Mouse (Mus musculus) kidney, adult 2 months (tissue): ENCODE measurements around the gene Qpct. TPM values are rescaled to one million over a fixed set of nuclear protein-coding genes. Genes with fewer than 3 reads are reported as not detected.
"Not testable (repeated sequence)": the region's sequence is repeated elsewhere in the genome, so short reads cannot be mapped to it uniquely, and the experiment has no call there.

ENCODE experiments used
- DNase-seq: peaks from one replicate; pipeline ENCODE4 v3.0.0; 2021
- H3K27ac ChIP-seq: fragments of 200-500 bp; 2 replicates; pipeline ENCODE4 v1.5.1; 2012; ENCODE audit warnings: low read depth, low read length, control low read depth, inconsistent platforms; ENCODE audit not compliant: insufficient read depth
- H3K27me3 ChIP-seq: fragments of 200-500 bp; replicated peaks from 2 replicates; pipeline ENCODE4 v1.6.1; 2012; ENCODE audit warnings: mild to moderate bottlenecking, moderate library complexity, low read length, inconsistent platforms; ENCODE audit not compliant: control insufficient read depth, insufficient read depth
- H3K36me3 ChIP-seq: fragments of 200-500 bp; 2 replicates; pipeline ENCODE4 v1.6.1; 2012; ENCODE audit warnings: mild to moderate bottlenecking, moderate library complexity, low read length, inconsistent platforms; ENCODE audit not compliant: control insufficient read depth, insufficient read depth
- H3K4me1 ChIP-seq: fragments of 200-500 bp; 2 replicates; pipeline ENCODE4 v1.6.1; 2011; ENCODE audit warnings: low read length; ENCODE audit not compliant: control insufficient read depth, insufficient read depth
- H3K4me3 ChIP-seq: fragments of 200-500 bp; 2 replicates; pipeline ENCODE4 v1.5.1; 2011; ENCODE audit warnings: mild to moderate bottlenecking, low read depth, low read length, control low read depth; ENCODE audit not compliant: insufficient read depth
- CTCF ChIP-seq: fragments of 200-500 bp; conservative IDR thresholded peaks from 2 replicates; pipeline ENCODE4 v1.5.1; 2011; ENCODE audit warnings: low read depth, mild to moderate bottlenecking, control low read depth, low read length, moderate library complexity, mixed read lengths; ENCODE audit not compliant: insufficient read depth, insufficient read length
- POLR2A ChIP-seq: fragments of 200-500 bp; IDR thresholded peaks from one replicate; pipeline ENCODE4 v1.6.1; 2011; ENCODE audit warnings: low read depth, low read length, control low read depth
- WGBS: fragments of 180-500 bp; shearing (Covaris S2); methylation state at CpG from one replicate; pipeline ENCODE4 v1.1.7; 2018; 5-methylcytosine and 5-hydroxymethylcytosine counted together
- polyA plus RNA-seq: library from polyadenylated mRNA; depleted of rRNA; stranded (reverse); fragments of >200 nt; gene quantifications from 2 replicates; pipeline ENCODE4 v1.2.3, GENCODE M21; 2012

Qpct gene
- polyA plus RNA-seq, 1 experiment = 2.3 TPM

DNA sequence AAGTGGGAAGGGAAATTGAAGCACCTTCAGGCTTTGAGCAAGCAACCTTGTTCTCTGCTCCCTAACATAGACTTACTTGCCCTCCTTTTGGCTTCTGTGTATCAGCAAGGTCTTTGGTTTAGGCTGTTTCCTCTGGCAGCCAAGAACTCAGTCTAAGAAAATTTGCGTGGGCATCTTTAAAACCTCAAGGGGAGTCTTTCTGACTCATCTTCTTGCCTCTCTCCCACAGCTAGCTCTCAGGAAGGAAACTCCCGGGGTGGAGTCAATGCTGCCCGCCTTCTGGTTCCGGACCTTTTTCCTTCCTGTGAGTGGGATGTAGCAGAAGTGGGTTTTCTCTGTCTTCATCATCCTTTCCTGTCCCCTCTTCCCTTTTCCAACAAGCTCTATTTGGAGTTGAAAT, 48.2 kb downstream of the Qpct start:
- H3K27me3 ChIP-seq = no peaks in the 10 kb centered on the region
- no peak overlapping the region for H3K4me3 ChIP-seq
- no peaks in the 10 kb centered on the region for H3K4me1 ChIP-seq
- WGBS = 63% methylated on average over 4 of the region's 4 CpGs
- H3K36me3 ChIP-seq = no peaks in the 10 kb centered on the region
- TF ChIP-seq POLR2A (no peak), CTCF (no peak)
- no peak for DNase-seq
- no peak overlapping the region for H3K27ac ChIP-seq

DNA sequence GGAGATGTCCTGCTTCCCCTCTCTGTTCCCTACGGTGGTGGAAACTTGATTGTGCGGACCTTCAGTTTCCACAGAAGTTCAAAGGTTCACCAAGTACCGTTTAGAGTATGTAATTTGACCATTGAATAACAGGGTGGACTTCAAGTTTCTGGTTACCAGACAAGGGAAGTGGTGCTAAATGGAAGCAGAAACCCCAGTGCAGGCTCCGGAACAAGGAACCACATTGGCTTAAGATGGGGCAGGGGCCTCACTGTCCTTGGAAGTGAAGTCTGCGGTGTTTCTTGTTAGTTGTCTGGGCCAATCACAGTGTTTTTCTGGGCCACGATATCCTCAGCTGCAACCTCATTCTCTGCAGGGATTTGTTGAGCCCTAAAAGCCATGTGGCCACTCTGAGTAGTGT, 56.5 kb downstream of the Qpct start:
- 49% methylated on average over 6 of the region's 6 CpGs for WGBS
- H3K27ac ChIP-seq = no peak overlapping the region
- no peaks in the 10 kb centered on the region for H3K36me3 ChIP-seq
- no peak for DNase-seq
- H3K27me3 ChIP-seq = no peaks in the 10 kb centered on the region
- TF ChIP-seq CTCF = no peak
- no peak for TF ChIP-seq POLR2A
- no peak overlapping the region for H3K4me3 ChIP-seq
- no peaks in the 10 kb centered on the region for H3K4me1 ChIP-seq

DNA sequence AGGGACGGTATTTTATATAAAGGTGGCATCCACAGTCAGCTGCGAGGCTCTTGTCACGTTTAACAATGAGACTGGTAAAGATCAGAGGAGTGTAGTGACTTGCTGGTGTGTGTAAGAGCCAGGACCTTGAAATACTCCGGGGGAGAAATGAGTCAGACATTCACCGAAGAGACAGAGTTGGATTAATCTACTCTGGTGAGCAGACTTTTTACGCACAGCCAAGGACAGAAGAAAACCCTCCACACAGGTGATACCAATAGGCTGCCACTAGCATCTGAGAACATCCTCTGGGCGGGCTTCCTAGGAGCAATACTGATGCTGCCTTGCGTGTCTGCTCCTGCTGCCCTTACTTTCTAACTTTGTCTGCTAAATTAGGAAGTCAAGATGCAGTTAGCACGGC, 57.9 kb downstream of the Qpct start:
- Histone ChIP-seq H3K36me3 (no peaks in the 10 kb centered on the region), H3K4me1 (no peaks in the 10 kb centered on the region), H3K4me3 (no peak overlapping the region), H3K27ac (no peak overlapping the region), H3K27me3 (no peaks in the 10 kb centered on the region)
- TF ChIP-seq CTCF (no peak), POLR2A (no peak)
- no peak for DNase-seq
- 83% methylated on average over 9 of the region's 9 CpGs for WGBS

DNA sequence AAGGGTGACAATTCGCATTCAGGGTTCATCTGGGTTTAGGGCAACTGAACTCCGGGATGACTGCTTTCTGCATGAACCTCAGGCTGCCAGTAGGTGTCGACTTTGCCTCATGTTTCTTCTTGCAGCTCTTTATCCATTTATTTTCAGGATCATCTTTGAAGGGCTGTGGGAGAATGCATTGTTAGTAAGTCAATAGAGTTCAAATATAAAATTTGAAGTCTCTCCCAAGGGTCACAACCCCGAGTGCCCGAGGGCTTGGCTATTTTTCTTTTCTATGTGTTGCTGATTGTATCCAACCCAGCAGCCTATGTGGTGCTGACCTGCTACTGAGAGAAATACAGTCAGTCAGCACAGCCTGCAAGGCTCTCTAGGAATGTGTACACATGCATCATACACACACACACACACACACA, 59.2 kb downstream of the Qpct start:
- WGBS = 8% methylated on average over 5 of the region's 5 CpGs
- Histone ChIP-seq H3K4me1 (no peaks in the 10 kb centered on the region), H3K27me3 (no peaks in the 10 kb centered on the region), H3K27ac (no peak overlapping the region), H3K4me3 (no peak overlapping the region), H3K36me3 (no peaks in the 10 kb centered on the region)
- DNase-seq = peak; percentile 48
- peak; percentile 89 for TF ChIP-seq CTCF
- no peak for TF ChIP-seq POLR2A

DNA sequence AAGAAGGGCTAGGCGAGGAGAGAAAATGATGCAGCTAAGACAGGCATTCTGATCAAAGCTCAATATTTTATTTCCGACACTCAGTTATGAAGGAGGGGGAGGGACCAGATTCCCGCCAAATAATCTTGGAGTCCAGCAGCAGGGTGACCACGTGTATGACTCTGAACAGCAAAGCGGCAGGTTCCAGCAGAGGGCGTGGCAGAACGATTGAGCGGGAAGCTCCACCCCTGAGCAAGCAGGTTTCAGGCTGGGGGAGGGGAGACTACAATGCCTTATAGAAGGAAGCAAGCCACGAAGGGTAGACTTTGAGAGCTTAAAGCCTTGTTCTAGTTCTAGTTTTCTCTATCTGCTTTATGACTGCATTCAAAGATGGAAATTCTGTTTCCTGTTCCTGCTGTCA, 63.5 kb downstream of the Qpct start:
- H3K27ac ChIP-seq, DNase-seq, H3K4me1 ChIP-seq, H3K4me3 ChIP-seq, H3K27me3 ChIP-seq, H3K36me3 ChIP-seq: not testable (repeated sequence)
- WGBS = 61% methylated on average over 9 of the region's 9 CpGs
- TF ChIP-seq CTCF = 0 out of 2 replicates have a peak, but pooled peaks have one; percentile 3

DNA sequence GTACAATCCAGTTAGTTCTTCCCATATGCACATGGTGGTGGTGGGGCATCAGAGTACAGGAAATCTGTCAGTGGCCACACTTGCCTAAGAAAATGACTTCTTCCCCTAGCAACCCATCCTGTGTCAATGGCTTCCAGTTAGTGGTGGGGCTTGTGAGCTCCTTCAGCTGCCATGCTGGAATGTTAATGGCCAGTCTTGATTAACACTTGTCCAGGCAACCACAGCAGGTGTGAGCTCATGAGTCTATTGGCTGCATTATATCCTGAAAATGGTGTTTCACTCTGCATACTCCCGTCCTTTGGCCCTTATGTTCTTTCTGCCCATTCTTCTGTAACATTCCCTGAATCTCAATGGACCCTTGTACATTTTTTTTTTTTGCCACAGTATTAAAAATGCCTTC, 67.4 kb downstream of the Qpct start:
- no peaks in the 10 kb centered on the region for H3K36me3 ChIP-seq
- H3K4me3 ChIP-seq = no peak overlapping the region
- TF ChIP-seq POLR2A (no peak), CTCF (no peak)
- no peaks in the 10 kb centered on the region for H3K27me3 ChIP-seq
- H3K27ac ChIP-seq = no peak overlapping the region
- H3K4me1 ChIP-seq = no peaks in the 10 kb centered on the region
- 83% methylated on average over 1 of the region's 1 CpGs for WGBS
- no peak for DNase-seq

DNA sequence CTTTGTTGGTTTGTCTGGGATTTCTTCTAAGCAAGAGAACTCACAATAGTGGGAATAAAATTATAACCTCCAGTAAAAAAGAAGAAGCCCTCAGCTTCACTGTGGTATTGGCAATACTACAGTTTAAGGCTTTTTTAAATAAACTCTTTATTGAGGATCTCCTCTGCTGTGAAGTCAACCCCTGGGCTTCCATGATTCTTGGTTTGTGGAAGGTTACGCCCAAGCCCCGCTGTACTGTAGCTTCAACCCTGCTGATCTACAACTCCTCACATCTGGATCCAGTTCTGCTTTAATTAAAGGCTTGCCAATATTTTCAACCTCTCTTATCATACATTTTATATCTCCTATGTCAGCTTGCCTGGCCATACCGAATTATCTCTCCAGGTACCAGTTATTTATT, 68.6 kb downstream of the Qpct start:
- Histone ChIP-seq H3K4me1 (no peaks in the 10 kb centered on the region), H3K36me3 (no peaks in the 10 kb centered on the region), H3K27ac (no peak overlapping the region), H3K27me3 (no peaks in the 10 kb centered on the region), H3K4me3 (no peak overlapping the region)
- DNase-seq = no peak
- no peak for TF ChIP-seq CTCF
- no peak for TF ChIP-seq POLR2A
- WGBS = 87% methylated on average over 3 of the region's 3 CpGs

DNA sequence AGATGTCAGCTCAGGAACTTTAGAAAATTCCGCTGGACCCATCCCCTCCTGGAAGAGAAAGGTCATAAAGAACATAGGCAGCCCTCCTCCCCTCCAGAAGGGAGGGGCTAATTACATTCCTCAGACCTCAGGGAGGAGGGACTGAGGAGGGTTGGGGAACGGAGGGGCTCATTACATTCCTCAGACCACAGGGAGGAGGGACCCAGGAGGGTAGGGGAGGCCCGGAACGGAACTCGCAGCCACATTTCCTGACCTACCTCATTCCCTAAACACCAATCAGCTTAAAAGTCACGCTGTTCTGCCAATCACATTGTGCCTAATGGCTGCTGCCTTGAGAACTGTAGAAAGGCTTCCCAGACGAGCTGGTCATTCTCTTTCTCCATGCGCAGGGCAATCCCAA, 82.0 kb downstream of the Qpct start:
- Histone ChIP-seq H3K27ac (no peak overlapping the region), H3K4me1 (0 out of 2 replicates have a peak, but pooled peaks cover 3% of the 10 kb centered on the region), H3K4me3 (0 out of 2 replicates have a peak overlapping the region, but pooled peaks have one; percentile 2), H3K36me3 (no peaks in the 10 kb centered on the region), H3K27me3 (no peaks in the 10 kb centered on the region)
- no peak for TF ChIP-seq POLR2A
- TF ChIP-seq CTCF = no peak
- WGBS = 48% methylated on average over 8 of the region's 8 CpGs
- no peak for DNase-seq
